Mouse (Mus musculus) heart, postnatal 14 days (tissue): ENCODE measurements around the gene Rps6kb2. TPM values are rescaled to one million over a fixed set of nuclear protein-coding genes. Genes with fewer than 3 reads are reported as not detected.
"Not testable (repeated sequence)": the region's sequence is repeated elsewhere in the genome, so short reads cannot be mapped to it uniquely, and the experiment has no call there.

Experiments
- DNase-seq, 2 experiments: peaks; one replicate each; pipeline ENCODE4 v3.0.0; 2021 to 2022
- intact Hi-C: fragments of 180-260 bp; cut with DNase I; formaldehyde crosslinking; loops from one replicate; pipeline ENCODE4 v1.15.1; 2025
- total RNA-seq, 2 experiments: library from RNA; stranded (reverse); gene quantifications; 2 replicates each; pipeline ENCODE4 v1.2.3; 2021

The Rps6kb2 gene
- total RNA-seq, 2 experiments from 2014 or later: 21.6 to 23.6 TPM

GRCm38 (mm10) chr19:4146366-4147021 lies 16.7 kb downstream of the Rps6kb2 start:
- intact Hi-C loops: no loop called here

GRCm38 (mm10) chr19:4145936-4146335 lies 17.2 kb downstream of the Rps6kb2 start:
- intact Hi-C loops: no loop called here
- no peak for DNase-seq

More at GRCm38 (mm10) chr19:4146366-4147021, 16.7 kb downstream of the Rps6kb2 start:
- DNase-seq: no peak

- intact Hi-C loops: no loop called here
- peak in 1 of 2 experiments; percentile 51 for DNase-seq
These were observed 18.3 kb downstream of the Rps6kb2 start for GRCm38 (mm10) chr19:4144550-4145498.

GRCm38 (mm10) chr19:4143759-4144268 lies 19.3 kb downstream of the Rps6kb2 start, which contains the start of gene Cabp4:
TSS of gene Cabp4 (minus strand) at chr19:4144033.
- intact Hi-C loops: no loop called here
- DNase-seq: no peak

GRCm38 (mm10) chr19:4142416-4143173 lies 20.6 kb downstream of the Rps6kb2 start:
- no peak for DNase-seq
- intact Hi-C loops: no loop called here

- no peak for DNase-seq
- intact Hi-C loops: no loop called here
These were observed 23.0 kb downstream of the Rps6kb2 start for GRCm38 (mm10) chr19:4140147-4140546.

GRCm38 (mm10) chr19:4139446-4139845 lies 23.7 kb downstream of the Rps6kb2 start, which contains the start of gene Gpr152:
TSS of gene Gpr152 (plus strand) at chr19:4139787.
- no peak for DNase-seq
- intact Hi-C loops: no loop called here

- intact Hi-C loops: no loop called here
- DNase-seq: no peak
These were observed 25.2 kb downstream of the Rps6kb2 start for GRCm38 (mm10) chr19:4137913-4138312.

GRCm38 (mm10) chr19:4136463-4136862 lies 26.7 kb downstream of the Rps6kb2 start:
- intact Hi-C loops: no loop called here
- no peak for DNase-seq

GRCm38 (mm10) chr19:4135963-4136345 lies 27.2 kb downstream of the Rps6kb2 start:
- DNase-seq, intact Hi-C loops: not testable (repeated sequence)

- intact Hi-C loops, DNase-seq: not testable (repeated sequence)
These were observed 27.8 kb downstream of the Rps6kb2 start for GRCm38 (mm10) chr19:4135229-4135962.

- intact Hi-C loops: no loop called here
These were observed 28.8 kb downstream of the Rps6kb2 start for GRCm38 (mm10) chr19:4134354-4134753.

GRCm38 (mm10) chr19:4131768-4132167 lies 31.4 kb downstream of the Rps6kb2 start:
- intact Hi-C loops: no loop called here
- no peak for DNase-seq

More at GRCm38 (mm10) chr19:4134354-4134753, 28.8 kb downstream of the Rps6kb2 start:
- no peak for DNase-seq

GRCm38 (mm10) chr19:4131075-4131474 lies 32.1 kb downstream of the Rps6kb2 start:
- no peak for DNase-seq
- intact Hi-C loops: no loop called here

- intact Hi-C loops: no loop called here
- DNase-seq: no peak
These were observed 33.0 kb downstream of the Rps6kb2 start for GRCm38 (mm10) chr19:4130106-4130505.

GRCm38 (mm10) chr19:4129462-4129861 lies 33.7 kb downstream of the Rps6kb2 start:
- DNase-seq: no peak
- intact Hi-C loops: loop anchor here (5.0 kb wide), 1 partner anchor 68 kb away; no protein-coding TSS in a partner anchor

GRCm38 (mm10) chr19:4126759-4127495 lies 36.2 kb downstream of the Rps6kb2 start:
- intact Hi-C loops: loop anchor here (2.0 to 5.0 kb wide), 2 partner anchors 70 to 102 kb away; no protein-coding TSS in a partner anchor

More at GRCm38 (mm10) chr19:4126759-4127495, 36.2 kb downstream of the Rps6kb2 start:
- no peak for DNase-seq
